Mouse (Mus musculus): ENCODE data around the gene Frmd5. TPM values are rescaled to one million over a fixed set of nuclear protein-coding genes. Genes with fewer than 3 reads are reported as not detected.
A peak's percentile ranks its signal among the peaks of the same experiment; 100 is the strongest.

The Frmd5 gene
- polyA plus RNA-seq, 1 experiment: 69.4 TPM

- no peak for DNase-seq (ENCODE audit: low read depth)
Measured at GRCm38 (mm10) chr2:121760646-121761045, 46.2 kb downstream of the Frmd5 start.

GRCm38 (mm10) chr2:121758258-121758657 lies 48.6 kb downstream of the Frmd5 start:
- no peak for DNase-seq (ENCODE audit: low read depth)
- TF ChIP-seq CTCF (IDR thresholded peaks at IDR 0.05; ENCODE audit: borderline replicate concordance, extremely low read depth, insufficient read depth, insufficient read length): no peak
- TF ChIP-seq POLR2A (IDR thresholded peaks at IDR 0.05; ENCODE audit: borderline replicate concordance, extremely low read depth, insufficient read depth, insufficient read length, poor library complexity, severe bottlenecking): no peak

More at GRCm38 (mm10) chr2:121760646-121761045, 46.2 kb downstream of the Frmd5 start:
- no peak for TF ChIP-seq CTCF (IDR thresholded peaks at IDR 0.05; ENCODE audit: borderline replicate concordance, extremely low read depth, insufficient read depth, insufficient read length)
- no peak for TF ChIP-seq POLR2A (IDR thresholded peaks at IDR 0.05; ENCODE audit: borderline replicate concordance, extremely low read depth, insufficient read depth, insufficient read length, poor library complexity, severe bottlenecking)

GRCm38 (mm10) chr2:121756336-121756735 lies 50.6 kb downstream of the Frmd5 start:
- DNase-seq (ENCODE audit: low read depth): no peak
- TF ChIP-seq POLR2A (IDR thresholded peaks at IDR 0.05; ENCODE audit: borderline replicate concordance, extremely low read depth, insufficient read depth, insufficient read length, poor library complexity, severe bottlenecking): no peak
- TF ChIP-seq CTCF (IDR thresholded peaks at IDR 0.05; ENCODE audit: borderline replicate concordance, extremely low read depth, insufficient read depth, insufficient read length): no peak

- no peak for TF ChIP-seq POLR2A (IDR thresholded peaks at IDR 0.05; ENCODE audit: borderline replicate concordance, extremely low read depth, insufficient read depth, insufficient read length, poor library complexity, severe bottlenecking)
- TF ChIP-seq CTCF (IDR thresholded peaks at IDR 0.05; ENCODE audit: borderline replicate concordance, extremely low read depth, insufficient read depth, insufficient read length): no peak
- DNase-seq (ENCODE audit: low read depth): peak; percentile 18
Measured at GRCm38 (mm10) chr2:121755056-121755455, 51.8 kb downstream of the Frmd5 start.

GRCm38 (mm10) chr2:121750121-121750520 lies 56.8 kb downstream of the Frmd5 start:
- peak; percentile 29 for DNase-seq (ENCODE audit: low read depth)

GRCm38 (mm10) chr2:121741151-121741550 lies 65.7 kb downstream of the Frmd5 start:
- DNase-seq (ENCODE audit: low read depth): no peak
- no peak for TF ChIP-seq CTCF (IDR thresholded peaks at IDR 0.05; ENCODE audit: borderline replicate concordance, extremely low read depth, insufficient read depth, insufficient read length)
- TF ChIP-seq POLR2A (IDR thresholded peaks at IDR 0.05; ENCODE audit: borderline replicate concordance, extremely low read depth, insufficient read depth, insufficient read length, poor library complexity, severe bottlenecking): no peak

More at GRCm38 (mm10) chr2:121750121-121750520, 56.8 kb downstream of the Frmd5 start:
- no peak for TF ChIP-seq POLR2A (IDR thresholded peaks at IDR 0.05; ENCODE audit: borderline replicate concordance, extremely low read depth, insufficient read depth, insufficient read length, poor library complexity, severe bottlenecking)
- TF ChIP-seq CTCF (IDR thresholded peaks at IDR 0.05; ENCODE audit: borderline replicate concordance, extremely low read depth, insufficient read depth, insufficient read length): no peak

- DNase-seq (ENCODE audit: low read depth): no peak
- TF ChIP-seq CTCF (IDR thresholded peaks at IDR 0.05; ENCODE audit: borderline replicate concordance, extremely low read depth, insufficient read depth, insufficient read length) (no peak), POLR2A (IDR thresholded peaks at IDR 0.05; ENCODE audit: borderline replicate concordance, extremely low read depth, insufficient read depth, insufficient read length, poor library complexity, severe bottlenecking) (no peak)
Measured at GRCm38 (mm10) chr2:121739410-121739809, 67.5 kb downstream of the Frmd5 start.

GRCm38 (mm10) chr2:121733426-121733825 lies 73.5 kb downstream of the Frmd5 start:
- DNase-seq (ENCODE audit: low read depth): peak; percentile 61
- TF ChIP-seq CTCF (IDR thresholded peaks at IDR 0.05; ENCODE audit: borderline replicate concordance, extremely low read depth, insufficient read depth, insufficient read length): no peak
- no peak for TF ChIP-seq POLR2A (IDR thresholded peaks at IDR 0.05; ENCODE audit: borderline replicate concordance, extremely low read depth, insufficient read depth, insufficient read length, poor library complexity, severe bottlenecking)

- no peak for TF ChIP-seq POLR2A (IDR thresholded peaks at IDR 0.05; ENCODE audit: borderline replicate concordance, extremely low read depth, insufficient read depth, insufficient read length, poor library complexity, severe bottlenecking)
- TF ChIP-seq CTCF (IDR thresholded peaks at IDR 0.05; ENCODE audit: borderline replicate concordance, extremely low read depth, insufficient read depth, insufficient read length): no peak
- no peak for DNase-seq (ENCODE audit: low read depth)
Measured at GRCm38 (mm10) chr2:121730486-121730885, 76.4 kb downstream of the Frmd5 start.

- no peak for DNase-seq (ENCODE audit: low read depth)
Measured at GRCm38 (mm10) chr2:121728907-121729575, 77.8 kb downstream of the Frmd5 start.

GRCm38 (mm10) chr2:121724866-121725265 lies 82.0 kb downstream of the Frmd5 start:
- TF ChIP-seq CTCF (IDR thresholded peaks at IDR 0.05; ENCODE audit: borderline replicate concordance, extremely low read depth, insufficient read depth, insufficient read length) (no peak), POLR2A (IDR thresholded peaks at IDR 0.05; ENCODE audit: borderline replicate concordance, extremely low read depth, insufficient read depth, insufficient read length, poor library complexity, severe bottlenecking) (no peak)
- DNase-seq (ENCODE audit: low read depth): no peak

More at GRCm38 (mm10) chr2:121728907-121729575, 77.8 kb downstream of the Frmd5 start:
- no peak for TF ChIP-seq CTCF (IDR thresholded peaks at IDR 0.05; ENCODE audit: borderline replicate concordance, extremely low read depth, insufficient read depth, insufficient read length)
- no peak for TF ChIP-seq POLR2A (IDR thresholded peaks at IDR 0.05; ENCODE audit: borderline replicate concordance, extremely low read depth, insufficient read depth, insufficient read length, poor library complexity, severe bottlenecking)

- DNase-seq (ENCODE audit: low read depth): no peak
- no peak for TF ChIP-seq POLR2A (IDR thresholded peaks at IDR 0.05; ENCODE audit: borderline replicate concordance, extremely low read depth, insufficient read depth, insufficient read length, poor library complexity, severe bottlenecking)
Measured at GRCm38 (mm10) chr2:121723796-121724195, 83.1 kb downstream of the Frmd5 start.

Data from brain, embryonic 14.5 days (tissue).